Mouse (Mus musculus): ENCODE measurements around the gene Cgnl1. TPM values are rescaled to one million over a fixed set of nuclear protein-coding genes. Genes with fewer than 3 reads are reported as not detected.

Cgnl1 gene
- polyA plus RNA-seq, 1 experiment from 2014 or later: 9.8 TPM

- Histone ChIP-seq H3K27ac (peak overlapping the region; percentile 78), H3K79me2 (ENCODE audit: inconsistent target) (no peaks in the 10 kb centered on the region), H3K4me3 (ENCODE audit: inconsistent target) (no peak overlapping the region), H3K36me3 (ENCODE audit: inconsistent target) (no peaks in the 10 kb centered on the region)
- WGBS (ENCODE audit: missing documents): 3% methylated on average over 4 of the region's 4 CpGs
These were observed 14.5 kb downstream of the Cgnl1 start for GRCm38 (mm10) chr9:71756916-71757315.

GRCm38 (mm10) chr9:71753981-71754380, 17.4 kb downstream of the Cgnl1 start:
- Histone ChIP-seq H3K36me3 (ENCODE audit: inconsistent target) (no peaks in the 10 kb centered on the region), H3K27ac (no peak overlapping the region), H3K79me2 (ENCODE audit: inconsistent target) (no peaks in the 10 kb centered on the region), H3K4me3 (ENCODE audit: inconsistent target) (no peak overlapping the region)
- 95% methylated on average over 4 of the region's 4 CpGs for WGBS (ENCODE audit: missing documents)

- Histone ChIP-seq H3K27ac (no peak overlapping the region), H3K4me3 (ENCODE audit: inconsistent target) (no peak overlapping the region), H3K79me2 (ENCODE audit: inconsistent target) (no peaks in the 10 kb centered on the region), H3K36me3 (ENCODE audit: inconsistent target) (no peaks in the 10 kb centered on the region)
- WGBS (ENCODE audit: missing documents): 98% methylated on average over 4 of the region's 4 CpGs
These were observed 17.9 kb downstream of the Cgnl1 start for GRCm38 (mm10) chr9:71753529-71753928.

GRCm38 (mm10) chr9:71753117-71753516, 18.3 kb downstream of the Cgnl1 start:
- 96% methylated on average over 2 of the region's 2 CpGs for WGBS (ENCODE audit: missing documents)

GRCm38 (mm10) chr9:71750015-71750672, 21.3 kb downstream of the Cgnl1 start:
- Histone ChIP-seq H3K79me2 (ENCODE audit: inconsistent target) (no peaks in the 10 kb centered on the region), H3K4me3 (ENCODE audit: inconsistent target) (no peak overlapping the region), H3K27ac (no peak overlapping the region), H3K36me3 (ENCODE audit: inconsistent target) (no peaks in the 10 kb centered on the region)
- 42% methylated on average over 4 of the region's 4 CpGs for WGBS (ENCODE audit: missing documents)

More at GRCm38 (mm10) chr9:71753117-71753516, 18.3 kb downstream of the Cgnl1 start:
- Histone ChIP-seq H3K27ac (no peak overlapping the region), H3K36me3 (ENCODE audit: inconsistent target) (no peaks in the 10 kb centered on the region), H3K79me2 (ENCODE audit: inconsistent target) (no peaks in the 10 kb centered on the region), H3K4me3 (ENCODE audit: inconsistent target) (no peak overlapping the region)

GRCm38 (mm10) chr9:71746405-71746804, 25.0 kb downstream of the Cgnl1 start:
- no peaks in the 10 kb centered on the region for H3K79me2 ChIP-seq (ENCODE audit: inconsistent target)
- no peak overlapping the region for H3K27ac ChIP-seq
- WGBS (ENCODE audit: missing documents): 90% methylated on average over 4 of the region's 4 CpGs
- H3K4me3 ChIP-seq (ENCODE audit: inconsistent target): no peak overlapping the region
- H3K36me3 ChIP-seq (ENCODE audit: inconsistent target): no peaks in the 10 kb centered on the region

GRCm38 (mm10) chr9:71738081-71738930, 33.1 kb downstream of the Cgnl1 start:
- Histone ChIP-seq H3K36me3 (ENCODE audit: inconsistent target) (no peaks in the 10 kb centered on the region), H3K4me3 (ENCODE audit: inconsistent target) (no peak overlapping the region), H3K27ac (no peak overlapping the region), H3K79me2 (ENCODE audit: inconsistent target) (no peaks in the 10 kb centered on the region)
- 81% methylated on average over 12 of the region's 12 CpGs for WGBS (ENCODE audit: missing documents)

- Histone ChIP-seq H3K4me3 (ENCODE audit: inconsistent target) (no peak overlapping the region), H3K79me2 (ENCODE audit: inconsistent target) (no peaks in the 10 kb centered on the region), H3K36me3 (ENCODE audit: inconsistent target) (no peaks in the 10 kb centered on the region), H3K27ac (no peak overlapping the region)
- 91% methylated on average over 3 of the region's 3 CpGs for WGBS (ENCODE audit: missing documents)
These were observed 34.0 kb downstream of the Cgnl1 start for GRCm38 (mm10) chr9:71737257-71738023.

GRCm38 (mm10) chr9:71735886-71736285, 35.5 kb downstream of the Cgnl1 start:
- no peak overlapping the region for H3K4me3 ChIP-seq (ENCODE audit: inconsistent target)
- H3K36me3 ChIP-seq (ENCODE audit: inconsistent target): no peaks in the 10 kb centered on the region
- WGBS (ENCODE audit: missing documents): 92% methylated on average over 7 of the region's 7 CpGs
- H3K27ac ChIP-seq: no peak overlapping the region
- H3K79me2 ChIP-seq (ENCODE audit: inconsistent target): no peaks in the 10 kb centered on the region

- no peak overlapping the region for H3K27ac ChIP-seq
- H3K79me2 ChIP-seq (ENCODE audit: inconsistent target): no peaks in the 10 kb centered on the region
- H3K4me3 ChIP-seq (ENCODE audit: inconsistent target): no peak overlapping the region
- no peaks in the 10 kb centered on the region for H3K36me3 ChIP-seq (ENCODE audit: inconsistent target)
- 87% methylated on average over 2 of the region's 2 CpGs for WGBS (ENCODE audit: missing documents)
These were observed 37.8 kb downstream of the Cgnl1 start for GRCm38 (mm10) chr9:71733559-71733958.

GRCm38 (mm10) chr9:71728822-71729311, 42.5 kb downstream of the Cgnl1 start:
- no peak overlapping the region for H3K27ac ChIP-seq
- H3K4me3 ChIP-seq (ENCODE audit: inconsistent target): no peak overlapping the region
- no peaks in the 10 kb centered on the region for H3K79me2 ChIP-seq (ENCODE audit: inconsistent target)
- 94% methylated on average over 5 of the region's 5 CpGs for WGBS (ENCODE audit: missing documents)
- no peaks in the 10 kb centered on the region for H3K36me3 ChIP-seq (ENCODE audit: inconsistent target)

GRCm38 (mm10) chr9:71727233-71727632, 44.2 kb downstream of the Cgnl1 start:
- 87% methylated on average over 4 of the region's 4 CpGs for WGBS (ENCODE audit: missing documents)
- no peak overlapping the region for H3K27ac ChIP-seq
- H3K36me3 ChIP-seq (ENCODE audit: inconsistent target): no peaks in the 10 kb centered on the region
- H3K4me3 ChIP-seq (ENCODE audit: inconsistent target): no peak overlapping the region
- H3K79me2 ChIP-seq (ENCODE audit: inconsistent target): no peaks in the 10 kb centered on the region

GRCm38 (mm10) chr9:71726121-71726520, 45.3 kb downstream of the Cgnl1 start:
- no peak overlapping the region for H3K4me3 ChIP-seq (ENCODE audit: inconsistent target)
- 93% methylated on average over 3 of the region's 3 CpGs for WGBS (ENCODE audit: missing documents)
- H3K79me2 ChIP-seq (ENCODE audit: inconsistent target): no peaks in the 10 kb centered on the region
- H3K36me3 ChIP-seq (ENCODE audit: inconsistent target): no peaks in the 10 kb centered on the region
- no peak overlapping the region for H3K27ac ChIP-seq

- no peaks in the 10 kb centered on the region for H3K36me3 ChIP-seq (ENCODE audit: inconsistent target)
- no peak overlapping the region for H3K4me3 ChIP-seq (ENCODE audit: inconsistent target)
- WGBS (ENCODE audit: missing documents): 80% methylated on average over 3 of the region's 3 CpGs
- no peak overlapping the region for H3K27ac ChIP-seq
- H3K79me2 ChIP-seq (ENCODE audit: inconsistent target): no peaks in the 10 kb centered on the region
These were observed 49.0 kb downstream of the Cgnl1 start for GRCm38 (mm10) chr9:71722366-71722765.

Measured in macrophage (primary cell).